Mouse (Mus musculus): Measurements from ENCODE around the gene Olfr1366. TPM values are rescaled to one million over a fixed set of nuclear protein-coding genes. Genes with fewer than 3 reads are reported as not detected.
"Not testable (repeated sequence)": the region's sequence is repeated elsewhere in the genome, so short reads cannot be mapped to it uniquely, and the experiment has no call there.

Gene Olfr1366
- polyA plus RNA-seq, 1 experiment from 2014 or later: 0.18 TPM

DNA sequence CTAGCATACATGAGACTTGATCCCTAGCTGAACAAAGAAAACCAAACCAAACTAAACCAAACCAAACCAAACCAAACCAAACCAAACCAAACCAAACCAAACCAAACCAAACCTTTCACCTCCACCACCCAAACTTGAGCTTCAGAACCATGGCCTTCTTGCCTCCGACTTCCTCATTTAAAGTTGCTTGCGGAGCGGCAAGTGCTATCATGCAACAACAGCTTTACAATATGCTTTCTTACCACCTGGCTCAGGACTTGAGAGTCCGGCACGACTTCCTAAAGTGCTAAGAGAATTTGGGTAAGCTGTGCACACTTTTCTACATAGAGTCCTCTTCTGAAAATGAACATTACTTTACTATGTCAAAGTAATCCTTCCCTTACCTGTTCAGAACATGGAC lies 40.3 kb downstream of the Olfr1366 start:
- Histone ChIP-seq H3K27me3 (ENCODE audit: control insufficient read depth, insufficient read depth, low read length) (no peaks in the 10 kb centered on the region), H3K36me3 (ENCODE audit: control insufficient read depth, insufficient read depth, low read length) (no peaks in the 10 kb centered on the region), H3K4me3 (replicated peaks; ENCODE audit: low read length) (no peak overlapping the region), H3K27ac (ENCODE audit: low read length) (no peak overlapping the region), H3K9ac (ENCODE audit: low read length) (no peak overlapping the region), H3K9me3 (replicated peaks; ENCODE audit: control insufficient read depth, low read length) (no peaks in the 10 kb centered on the region), H3K4me2 (ENCODE audit: low read depth, low read length) (no peak overlapping the region), H3K4me1 (ENCODE audit: control insufficient read depth, insufficient read depth, low read length) (0 out of 2 replicates have a peak, but pooled peaks cover 4% of the 10 kb centered on the region)
- ATAC-seq (ENCODE audit: insufficient read depth, low FRiP score): no peak
- WGBS: 86% methylated on average over 5 of the region's 5 CpGs

DNA sequence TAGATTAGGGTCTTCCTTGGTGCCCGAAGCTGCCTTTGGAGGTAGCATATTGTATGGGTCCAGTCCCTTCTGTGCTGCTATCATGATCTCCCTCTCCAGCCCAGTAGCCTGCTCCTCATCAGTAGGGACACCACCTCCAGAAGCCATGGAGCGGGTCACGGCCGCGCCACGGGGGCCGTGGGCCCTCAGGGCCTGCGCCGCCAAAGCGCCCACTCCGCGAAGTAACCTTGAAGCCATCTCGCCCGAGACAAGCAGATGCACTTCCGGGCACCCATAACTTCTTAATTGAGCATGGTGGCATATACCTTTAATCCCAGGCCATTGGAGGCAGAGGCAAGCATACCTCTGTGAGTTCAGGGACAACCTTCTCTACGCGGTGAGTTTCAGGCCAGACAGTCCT lies 41.4 kb downstream of the Olfr1366 start, which contains the start of gene Gm11273:
Gm11273 (minus strand) TSS at position 237 of the 400 bp plus-strand sequence.
- not testable (repeated sequence) for H3K4me1 ChIP-seq (ENCODE audit: control insufficient read depth, insufficient read depth, low read length); H3K9ac ChIP-seq (ENCODE audit: low read length); H3K27ac ChIP-seq (ENCODE audit: low read length); H3K27me3 ChIP-seq (ENCODE audit: control insufficient read depth, insufficient read depth, low read length); H3K4me2 ChIP-seq (ENCODE audit: low read depth, low read length); H3K4me3 ChIP-seq (replicated peaks; ENCODE audit: low read length); ATAC-seq (ENCODE audit: insufficient read depth, low FRiP score); H3K9me3 ChIP-seq (replicated peaks; ENCODE audit: control insufficient read depth, low read length); H3K36me3 ChIP-seq (ENCODE audit: control insufficient read depth, insufficient read depth, low read length)
- 90% methylated on average over 17 of the region's 17 CpGs for WGBS

DNA sequence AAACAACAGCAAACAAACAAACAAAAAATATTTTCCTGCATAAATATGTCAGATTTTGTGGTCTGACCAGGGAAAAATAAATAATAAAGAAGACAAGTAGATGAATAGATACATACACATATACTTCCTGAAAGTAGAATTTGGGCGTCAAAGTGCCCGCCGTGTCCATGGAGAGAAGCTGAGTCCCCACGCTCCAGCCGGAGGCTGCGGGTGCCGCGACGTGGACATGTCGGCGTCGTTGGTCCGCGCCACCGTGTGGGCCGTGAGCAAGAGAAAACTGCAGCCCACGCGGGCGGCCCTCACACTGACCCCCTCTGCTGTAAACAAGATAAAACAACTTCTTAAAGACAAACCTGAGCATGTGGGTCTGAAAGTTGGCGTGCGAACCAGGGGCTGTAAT lies 47.5 kb downstream of the Olfr1366 start, which contains the start of gene AK157302:
AK157302 (plus strand) TSS at position 144 of the 400 bp plus-strand sequence.
- H3K4me1 ChIP-seq (ENCODE audit: control insufficient read depth, insufficient read depth, low read length): no peaks in the 10 kb centered on the region
- no peak within 1 kb of the TSS for H3K27ac ChIP-seq (ENCODE audit: low read length)
- no peak within 1 kb of the TSS for H3K4me3 ChIP-seq (replicated peaks; ENCODE audit: low read length)
- no peak for ATAC-seq (ENCODE audit: insufficient read depth, low FRiP score)
- H3K9me3 ChIP-seq (replicated peaks; ENCODE audit: control insufficient read depth, low read length): no peaks in the 10 kb centered on the region
- H3K9ac ChIP-seq (ENCODE audit: low read length): no peak within 1 kb of the TSS
- H3K36me3 ChIP-seq (ENCODE audit: control insufficient read depth, insufficient read depth, low read length): no peaks in the 10 kb centered on the region
- H3K27me3 ChIP-seq (ENCODE audit: control insufficient read depth, insufficient read depth, low read length): no peaks in the 10 kb centered on the region
- H3K4me2 ChIP-seq (ENCODE audit: low read depth, low read length): no peak within 1 kb of the TSS
- 93% methylated on average over 21 of the region's 21 CpGs for WGBS

DNA sequence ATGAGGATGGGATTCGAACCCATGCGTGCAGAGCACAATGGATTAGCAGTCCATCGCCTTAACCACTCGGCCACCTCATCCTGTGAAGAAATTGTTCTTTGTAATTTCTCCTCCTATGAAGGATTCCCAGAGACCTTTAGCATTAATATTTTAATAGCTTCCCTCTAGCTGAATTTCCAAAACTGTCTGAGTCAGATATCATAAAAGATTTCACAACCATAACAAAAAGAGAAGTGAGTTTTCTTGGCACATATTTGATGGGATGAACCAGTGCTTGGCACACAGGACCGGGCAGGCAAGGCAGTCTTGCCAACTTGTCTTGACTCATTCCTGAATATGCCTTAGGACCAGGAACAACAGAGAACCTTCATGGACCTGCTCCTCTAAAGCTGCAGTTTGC lies 49.8 kb downstream of the Olfr1366 start:
- 89% methylated on average over 5 of the region's 5 CpGs for WGBS
- Histone ChIP-seq H3K36me3 (ENCODE audit: control insufficient read depth, insufficient read depth, low read length) (no peaks in the 10 kb centered on the region), H3K27me3 (ENCODE audit: control insufficient read depth, insufficient read depth, low read length) (no peaks in the 10 kb centered on the region), H3K4me3 (replicated peaks; ENCODE audit: low read length) (no peak overlapping the region), H3K4me1 (ENCODE audit: control insufficient read depth, insufficient read depth, low read length) (no peaks in the 10 kb centered on the region), H3K9ac (ENCODE audit: low read length) (no peak overlapping the region), H3K4me2 (ENCODE audit: low read depth, low read length) (no peak overlapping the region), H3K27ac (ENCODE audit: low read length) (no peak overlapping the region), H3K9me3 (replicated peaks; ENCODE audit: control insufficient read depth, low read length) (no peaks in the 10 kb centered on the region)
- no peak for ATAC-seq (ENCODE audit: insufficient read depth, low FRiP score)

DNA sequence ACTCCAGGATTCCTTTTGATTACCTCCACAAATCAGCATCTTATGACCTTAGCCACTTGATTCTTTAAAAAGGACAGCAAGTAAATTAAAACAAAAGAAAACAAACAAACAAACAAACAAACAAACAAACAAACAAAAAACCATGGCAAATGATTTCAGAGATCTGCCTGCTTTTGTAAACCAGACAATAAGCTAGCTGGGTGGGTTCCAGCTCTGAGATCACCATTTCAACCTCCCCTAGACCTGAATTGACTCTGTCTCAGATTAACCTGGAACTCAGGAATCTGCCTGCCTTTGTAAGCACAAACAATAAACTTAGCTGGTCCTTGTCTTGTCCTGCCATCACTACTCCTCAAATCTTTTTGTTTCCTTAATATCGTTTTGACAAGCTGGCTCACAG lies 55.7 kb downstream of the Olfr1366 start:
- Histone ChIP-seq H3K27ac (ENCODE audit: low read length) (no peak overlapping the region), H3K9me3 (replicated peaks; ENCODE audit: control insufficient read depth, low read length) (0 out of 2 replicates have a peak, but pooled peaks cover 4% of the 10 kb centered on the region), H3K4me1 (ENCODE audit: control insufficient read depth, insufficient read depth, low read length) (no peaks in the 10 kb centered on the region), H3K36me3 (ENCODE audit: control insufficient read depth, insufficient read depth, low read length) (no peaks in the 10 kb centered on the region), H3K4me3 (replicated peaks; ENCODE audit: low read length) (no peak overlapping the region), H3K9ac (ENCODE audit: low read length) (no peak overlapping the region), H3K4me2 (ENCODE audit: low read depth, low read length) (no peak overlapping the region), H3K27me3 (ENCODE audit: control insufficient read depth, insufficient read depth, low read length) (no peaks in the 10 kb centered on the region)
- ATAC-seq (ENCODE audit: insufficient read depth, low FRiP score): no peak
- WGBS: 89% methylated on average over 1 of the region's 1 CpGs

Other genes starting within 250 kb of the Olfr1366 start
- not detected in 2 replicates for gene Gpx6, start 230.7 kb downstream of the Olfr1366 start, polyA plus RNA-seq (2015; fragmentation: Nextera tagmentation; extraction: Ambion mirVana)
- not detected in 2 replicates for gene Olfr1367, start 195.9 kb downstream of the Olfr1366 start, polyA plus RNA-seq (2015; fragmentation: Nextera tagmentation; extraction: Ambion mirVana)
- gene Zscan12, start 180.0 kb downstream of the Olfr1366 start, polyA plus RNA-seq (2015; fragmentation: Nextera tagmentation; extraction: Ambion mirVana): 8.6 and 9.6 TPM in 2 replicates
- 66.8 and 73.7 TPM in 2 replicates for gene Zkscan3, start 140.1 kb downstream of the Olfr1366 start, polyA plus RNA-seq (2015; fragmentation: Nextera tagmentation; extraction: Ambion mirVana)
- gene Pgbd1, start 101.8 kb downstream of the Olfr1366 start, polyA plus RNA-seq (2015; fragmentation: Nextera tagmentation; extraction: Ambion mirVana): 2.3 and 2.4 TPM in 2 replicates
- gene Zscan26, start 89.1 kb downstream of the Olfr1366 start, polyA plus RNA-seq (2015; fragmentation: Nextera tagmentation; extraction: Ambion mirVana): 27.1 and 30.3 TPM in 2 replicates
- gene Nkapl, start 74.3 kb downstream of the Olfr1366 start, polyA plus RNA-seq (2015; fragmentation: Nextera tagmentation; extraction: Ambion mirVana): 1.3 and 1.6 TPM in 2 replicates
- gene Zkscan4, start 63.9 kb downstream of the Olfr1366 start, polyA plus RNA-seq (2015; fragmentation: Nextera tagmentation; extraction: Ambion mirVana): 2.8 and 3.4 TPM in 2 replicates
- gene Gm10065, start 63.4 kb downstream of the Olfr1366 start, polyA plus RNA-seq (2015; fragmentation: Nextera tagmentation; extraction: Ambion mirVana): not detected in 2 replicates
- gene AK157302, start 47.6 kb downstream of the Olfr1366 start, polyA plus RNA-seq (2015; fragmentation: Nextera tagmentation; extraction: Ambion mirVana): 0.48 and 1.3 TPM in 2 replicates
- 6.7 and 20.9 TPM in 2 replicates for gene Gm11273, start 41.4 kb downstream of the Olfr1366 start, polyA plus RNA-seq (2015; fragmentation: Nextera tagmentation; extraction: Ambion mirVana)
- gene Zkscan8, start 11.7 kb downstream of the Olfr1366 start, polyA plus RNA-seq (2015; fragmentation: Nextera tagmentation; extraction: Ambion mirVana): 6.1 and 6.8 TPM in 2 replicates
- gene Olfr1535, start 17.1 kb upstream of the Olfr1366 start, polyA plus RNA-seq (2015; fragmentation: Nextera tagmentation; extraction: Ambion mirVana): 0.13 TPM in 1 of 2 replicates, not detected in the other
- gene Olfr1364, start 39.0 kb upstream of the Olfr1366 start, polyA plus RNA-seq (2015; fragmentation: Nextera tagmentation; extraction: Ambion mirVana): not detected in 2 replicates
- gene Olfr1362, start 71.2 kb upstream of the Olfr1366 start, polyA plus RNA-seq (2015; fragmentation: Nextera tagmentation; extraction: Ambion mirVana): not detected in 2 replicates
- gene Olfr11, start 99.7 kb upstream of the Olfr1366 start, polyA plus RNA-seq (2015; fragmentation: Nextera tagmentation; extraction: Ambion mirVana): not detected in 2 replicates
- gene Olfr1361, start 120.6 kb upstream of the Olfr1366 start, polyA plus RNA-seq (2015; fragmentation: Nextera tagmentation; extraction: Ambion mirVana): not detected in 2 replicates
- not detected in 2 replicates for gene Olfr1360, start 134.6 kb upstream of the Olfr1366 start, polyA plus RNA-seq (2015; fragmentation: Nextera tagmentation; extraction: Ambion mirVana)
- not detected in 2 replicates for gene Olfr1359, start 155.3 kb upstream of the Olfr1366 start, polyA plus RNA-seq (2015; fragmentation: Nextera tagmentation; extraction: Ambion mirVana)
- gene Hist1h2bl, start 173.3 kb upstream of the Olfr1366 start, polyA plus RNA-seq (2015; fragmentation: Nextera tagmentation; extraction: Ambion mirVana): 1.5 and 3.8 TPM in 2 replicates
- gene Hist1h2ai, start 173.6 kb upstream of the Olfr1366 start, polyA plus RNA-seq (2015; fragmentation: Nextera tagmentation; extraction: Ambion mirVana): 7.3 and 11.8 TPM in 2 replicates
- gene Hist1h3h, start 174.9 kb upstream of the Olfr1366 start, polyA plus RNA-seq (2015; fragmentation: Nextera tagmentation; extraction: Ambion mirVana): 4.6 and 5.6 TPM in 2 replicates
- 1.9 and 2.5 TPM in 2 replicates for gene Hist1h2bm, start 179.2 kb upstream of the Olfr1366 start, polyA plus RNA-seq (2015; fragmentation: Nextera tagmentation; extraction: Ambion mirVana)
- 1.7 and 2.3 TPM in 2 replicates for gene Hist1h4j, start 192.3 kb upstream of the Olfr1366 start, polyA plus RNA-seq (2015; fragmentation: Nextera tagmentation; extraction: Ambion mirVana)
- 3.9 and 8.4 TPM in 2 replicates for gene Hist1h4k, start 207.7 kb upstream of the Olfr1366 start, polyA plus RNA-seq (2015; fragmentation: Nextera tagmentation; extraction: Ambion mirVana)
- gene Hist1h2ak, start 211.0 kb upstream of the Olfr1366 start, polyA plus RNA-seq (2015; fragmentation: Nextera tagmentation; extraction: Ambion mirVana): 18.1 and 21.5 TPM in 2 replicates
- gene Hist1h2bn, start 211.3 kb upstream of the Olfr1366 start, polyA plus RNA-seq (2015; fragmentation: Nextera tagmentation; extraction: Ambion mirVana): 1.3 and 2.9 TPM in 2 replicates
- gene Hist1h1b, start 237.8 kb upstream of the Olfr1366 start, polyA plus RNA-seq (2015; fragmentation: Nextera tagmentation; extraction: Ambion mirVana): 9.6 and 10.6 TPM in 2 replicates
- 59.9 and 94.5 TPM in 2 replicates for gene Hist1h3i, start 240.6 kb upstream of the Olfr1366 start, polyA plus RNA-seq (2015; fragmentation: Nextera tagmentation; extraction: Ambion mirVana)
- 1.9 and 2.6 TPM in 2 replicates for gene Hist1h2an, start 244.4 kb upstream of the Olfr1366 start, polyA plus RNA-seq (2015; fragmentation: Nextera tagmentation; extraction: Ambion mirVana)
- 0.77 and 1.4 TPM in 2 replicates for gene Hist1h2bp, start 244.7 kb upstream of the Olfr1366 start, polyA plus RNA-seq (2015; fragmentation: Nextera tagmentation; extraction: Ambion mirVana)

All from stomach, embryonic 16.5 days (tissue).